Mouse (Mus musculus) lung, embryonic 16.5 days (tissue): ENCODE measurements around the gene Acot12. TPM values are rescaled to one million over a fixed set of nuclear protein-coding genes. Genes with fewer than 3 reads are reported as not detected.

Experiments used
- ATAC-seq: fragments of 200-750 bp; cut with Nextera tagmentation; 2 replicates; pipeline ENCODE4 v1.8.0; 2017; ENCODE audit warnings: low read depth, mild to moderate bottlenecking, moderate library complexity
- H3K27ac ChIP-seq: fragments of 300-500 bp; sonication (generic); 2 replicates; pipeline ENCODE4 v1.5.1; 2014; ENCODE audit warnings: mild to moderate bottlenecking, control low read depth, low read length
- H3K27me3 ChIP-seq: fragments of 300-500 bp; sonication (generic); 2 replicates; pipeline ENCODE4 v1.6.1; 2014; ENCODE audit warnings: low read depth, low read length, mixed read lengths; ENCODE audit not compliant: control insufficient read depth, insufficient read depth
- H3K36me3 ChIP-seq: fragments of 300-500 bp; sonication (generic); 2 replicates; pipeline ENCODE4 v1.6.1; 2014; ENCODE audit warnings: low read length; ENCODE audit not compliant: control insufficient read depth, insufficient read depth
- H3K4me1 ChIP-seq: fragments of 300-500 bp; sonication (generic); replicated peaks from 2 replicates; pipeline ENCODE4 v1.6.1; 2014; ENCODE audit warnings: low read length, mixed read lengths; ENCODE audit not compliant: control insufficient read depth, insufficient read depth
- H3K4me2 ChIP-seq: fragments of 300-500 bp; sonication (generic); 2 replicates; pipeline ENCODE4 v1.6.1; 2014; ENCODE audit warnings: low read depth, low read length, control low read depth
- H3K4me3 ChIP-seq: fragments of 300-500 bp; sonication (generic); 2 replicates; pipeline ENCODE4 v1.5.1; 2014; ENCODE audit warnings: mild to moderate bottlenecking, low read length, control low read depth
- H3K9ac ChIP-seq: fragments of 300-500 bp; sonication (generic); 2 replicates; pipeline ENCODE4 v1.6.1; 2014; ENCODE audit warnings: low read length, control low read depth
- H3K9me3 ChIP-seq: fragments of 300-500 bp; sonication (generic); 2 replicates; pipeline ENCODE4 v1.6.1; 2016; ENCODE audit warnings: low read length; ENCODE audit not compliant: control insufficient read depth
- WGBS: fragments of 180-500 bp; shearing (Covaris S2); extraction: QIAGEN DNeasy Blood & Tissue Kit; methylation state at CpG from one replicate; pipeline ENCODE4 v1.1.7; 2014; 5-methylcytosine and 5-hydroxymethylcytosine counted together
- polyA plus RNA-seq: library from polyadenylated mRNA; unstranded; fragments of >200 nt; fragmentation: Nextera tagmentation; extraction: Ambion mirVana; gene quantifications from 2 replicates; pipeline ENCODE4 v1.2.1, GENCODE M21; 2015

Acot12 gene
- polyA plus RNA-seq, result not detected in 2 replicates

DNA sequence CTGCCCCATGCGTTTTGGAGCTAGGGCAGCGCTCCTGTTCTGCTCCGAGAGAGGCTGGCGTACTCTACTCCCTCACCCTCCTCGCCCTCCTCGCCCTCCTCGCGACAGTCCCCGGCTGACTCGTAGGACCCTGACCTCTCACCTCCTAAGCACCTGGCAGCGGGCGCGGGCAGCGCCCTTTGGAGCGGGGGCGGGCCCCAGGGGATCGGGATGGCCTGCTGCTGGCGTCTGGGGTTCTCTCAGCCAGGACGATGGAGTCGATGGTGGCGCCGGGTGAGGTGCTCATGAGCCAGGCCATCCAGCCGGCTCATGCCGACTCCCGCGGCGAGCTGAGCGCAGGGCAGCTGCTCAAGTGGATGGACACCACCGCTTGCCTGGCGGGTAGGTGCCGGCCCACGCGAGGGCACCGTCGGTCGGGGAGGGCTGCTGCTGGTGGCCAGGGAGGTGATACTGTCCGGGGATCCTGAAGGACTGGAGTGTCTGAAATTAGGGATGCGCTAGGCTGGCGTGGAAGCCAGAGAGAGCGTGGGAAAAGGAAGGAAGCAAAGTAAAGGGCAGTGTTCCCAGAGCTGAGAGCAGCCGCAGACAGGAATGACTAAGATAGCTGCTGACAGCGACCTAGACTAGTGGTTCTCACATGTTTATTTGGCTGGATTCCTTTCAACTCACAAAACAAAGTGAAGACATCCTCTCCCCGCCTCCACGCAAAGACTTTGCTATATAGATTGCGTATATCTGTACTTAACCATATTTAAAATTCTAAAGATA is at the start of gene Acot12:
Acot12 (plus strand) TSS at position 233 of the 768 bp plus-strand sequence.
- Histone ChIP-seq H3K27me3 (peaks cover 7% of the 10 kb centered on the region; the same call in 1 of the 2 replicates), H3K27ac (no peak within 1 kb of the TSS), H3K9ac (peak within 1 kb of the TSS; percentile 66), H3K4me1 (peaks cover 8% of the 10 kb centered on the region; the same call in 1 of the 2 replicates), H3K36me3 (no peaks in the 10 kb centered on the region), H3K9me3 (no peaks in the 10 kb centered on the region), H3K4me2 (peak within 1 kb of the TSS; percentile 86), H3K4me3 (peak within 1 kb of the TSS; percentile 49)
- peak; percentile 73 for ATAC-seq
- WGBS, result 6% methylated on average over 45 of the region's 45 CpGs

DNA sequence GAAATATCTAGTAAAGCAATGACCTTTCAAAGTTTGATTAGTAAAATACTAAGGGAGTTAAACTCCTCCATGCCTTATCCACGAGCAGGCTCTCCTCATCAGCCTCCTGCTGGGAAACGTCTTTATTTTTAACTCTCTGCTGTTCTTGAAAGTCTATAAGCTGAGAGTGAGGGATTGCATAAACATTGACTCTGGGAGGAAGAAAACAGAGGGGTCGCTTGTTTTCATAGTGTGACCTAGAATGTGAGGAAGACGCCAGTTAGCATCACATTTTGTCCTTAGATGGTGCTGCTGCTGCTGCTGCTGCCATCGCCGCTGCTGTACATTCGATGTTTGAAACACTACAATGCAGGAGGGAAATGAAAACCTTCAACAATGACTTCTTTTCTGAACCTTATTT is 47.7 kb upstream of the Acot12 start:
- H3K36me3 ChIP-seq, result no peaks in the 10 kb centered on the region
- no peaks in the 10 kb centered on the region for H3K27me3 ChIP-seq
- no peak overlapping the region for H3K4me2 ChIP-seq
- no peak overlapping the region for H3K9ac ChIP-seq
- ATAC-seq, result peak; percentile 57; the same call in 1 of the 2 replicates
- no peak overlapping the region for H3K27ac ChIP-seq
- WGBS, result 34% methylated on average over 7 of the region's 7 CpGs
- no peak overlapping the region for H3K4me3 ChIP-seq
- no peaks in the 10 kb centered on the region for H3K9me3 ChIP-seq
- peaks cover 4% of the 10 kb centered on the region for H3K4me1 ChIP-seq

DNA sequence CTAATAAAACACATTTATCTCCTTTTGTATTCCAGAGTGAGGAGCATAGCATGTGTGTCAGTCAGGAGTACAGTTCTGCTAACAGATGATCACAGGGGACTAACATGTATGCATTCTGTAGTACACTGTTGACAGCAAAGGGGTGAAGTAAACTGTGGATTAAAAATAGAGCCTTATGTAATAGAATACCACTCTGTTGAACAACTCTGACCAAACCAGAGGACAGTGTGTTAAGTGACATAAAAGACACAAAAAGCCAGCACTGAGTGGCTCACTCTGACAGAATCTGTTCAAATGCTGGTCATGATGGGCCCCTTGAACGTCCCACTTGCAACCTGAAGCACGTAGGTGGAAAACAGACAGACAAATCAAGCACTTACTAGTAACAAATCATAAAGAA is 45.9 kb upstream of the Acot12 start:
- Histone ChIP-seq H3K4me3 (no peak overlapping the region), H3K27me3 (no peaks in the 10 kb centered on the region), H3K36me3 (no peaks in the 10 kb centered on the region), H3K9ac (no peak overlapping the region), H3K4me2 (no peak overlapping the region), H3K4me1 (peaks cover 4% of the 10 kb centered on the region), H3K9me3 (no peaks in the 10 kb centered on the region), H3K27ac (no peak overlapping the region)
- 74% methylated on average over 2 of the region's 2 CpGs for WGBS
- ATAC-seq, result no peak

DNA sequence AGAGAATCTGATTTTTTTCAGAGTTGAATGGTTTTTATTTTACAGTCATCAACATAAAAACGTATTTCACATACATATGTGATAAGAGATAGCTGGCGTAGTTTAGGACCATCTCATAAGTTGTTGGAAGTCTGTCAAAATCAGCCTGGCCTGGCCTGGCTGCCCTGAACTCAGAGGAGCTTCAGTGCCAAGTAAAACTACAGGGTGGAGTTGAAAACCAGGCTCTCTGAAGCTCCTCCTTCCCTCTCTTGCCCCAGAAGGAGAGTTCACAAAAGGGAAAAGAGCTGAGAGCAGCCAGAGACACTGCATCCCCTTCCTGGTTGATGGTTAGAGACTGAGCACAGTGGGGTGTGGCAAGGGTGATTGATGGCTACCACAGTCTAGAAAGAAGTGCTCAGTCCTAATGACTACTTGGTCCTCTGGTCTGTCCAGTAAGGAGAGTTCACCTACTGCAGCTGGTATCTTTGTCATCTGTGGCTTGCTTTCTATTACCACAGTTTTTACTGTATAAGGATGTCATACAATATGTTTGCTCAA is 45.1 kb upstream of the Acot12 start:
- H3K9me3 ChIP-seq, result no peaks in the 10 kb centered on the region
- no peak overlapping the region for H3K4me3 ChIP-seq
- peak; percentile 57 for ATAC-seq
- WGBS, result 32% methylated on average over 2 of the region's 2 CpGs
- H3K4me2 ChIP-seq, result no peak overlapping the region
- no peaks in the 10 kb centered on the region for H3K27me3 ChIP-seq
- no peaks in the 10 kb centered on the region for H3K36me3 ChIP-seq
- no peak overlapping the region for H3K27ac ChIP-seq
- H3K4me1 ChIP-seq, result peaks cover 4% of the 10 kb centered on the region
- no peak overlapping the region for H3K9ac ChIP-seq

DNA sequence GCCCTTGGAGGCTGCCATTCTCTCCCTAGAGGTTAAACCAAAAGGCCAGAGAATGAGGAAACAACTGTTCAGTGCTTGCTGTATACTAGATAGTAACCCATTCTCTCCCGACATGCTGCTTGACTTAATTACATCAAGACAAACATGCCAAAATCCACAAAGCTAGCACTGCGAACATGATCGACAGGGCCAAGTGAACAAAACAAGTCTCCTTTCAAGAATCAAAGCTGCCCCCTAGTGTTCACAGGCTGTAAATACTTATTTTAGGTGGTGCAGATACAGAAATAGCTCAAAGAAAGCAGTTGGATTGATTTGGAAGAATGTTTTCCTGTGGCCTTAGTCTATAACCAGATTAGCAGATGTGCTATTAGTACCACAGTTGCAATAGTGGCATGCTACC is 44.3 kb upstream of the Acot12 start:
- H3K27ac ChIP-seq, result no peak overlapping the region

DNA sequence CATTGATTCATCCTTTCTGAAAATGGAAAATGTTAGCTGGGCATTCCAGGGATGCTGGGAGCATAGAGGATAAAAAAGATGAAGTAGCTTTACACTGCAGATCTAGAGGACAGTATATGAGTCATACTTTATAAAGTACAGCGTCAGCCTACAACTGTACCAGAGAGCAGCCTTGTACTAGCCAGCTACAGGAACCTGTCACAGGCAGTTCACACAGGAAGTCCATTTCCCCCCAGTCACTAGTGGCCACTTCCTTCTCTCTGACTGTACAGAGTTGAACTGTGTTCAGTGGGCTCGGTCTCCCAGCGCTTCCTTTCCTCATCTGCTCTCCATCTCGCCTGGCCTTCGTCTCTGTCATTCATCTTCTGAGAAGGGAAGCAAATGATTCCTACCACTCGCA is 39.0 kb upstream of the Acot12 start:
- no peak overlapping the region for H3K4me3 ChIP-seq
- H3K9me3 ChIP-seq, result no peaks in the 10 kb centered on the region
- H3K4me1 ChIP-seq, result no peaks in the 10 kb centered on the region
- H3K27me3 ChIP-seq, result no peaks in the 10 kb centered on the region
- 0 out of 2 replicates have a peak, but pooled peaks have one; percentile 47 for ATAC-seq
- 50% methylated on average over 6 of the region's 6 CpGs for WGBS
- H3K36me3 ChIP-seq, result no peaks in the 10 kb centered on the region
- no peak overlapping the region for H3K4me2 ChIP-seq
- no peak overlapping the region for H3K9ac ChIP-seq
- H3K27ac ChIP-seq, result no peak overlapping the region

More for the DNA sequence above, 44.3 kb upstream of the Acot12 start:
- H3K36me3 ChIP-seq, result no peaks in the 10 kb centered on the region
- H3K4me2 ChIP-seq, result no peak overlapping the region
- peaks cover 4% of the 10 kb centered on the region for H3K4me1 ChIP-seq
- no peak overlapping the region for H3K4me3 ChIP-seq
- no peaks in the 10 kb centered on the region for H3K27me3 ChIP-seq
- no peaks in the 10 kb centered on the region for H3K9me3 ChIP-seq
- no peak for ATAC-seq
- H3K9ac ChIP-seq, result no peak overlapping the region
- WGBS, result 21% methylated on average over 3 of the region's 3 CpGs

DNA sequence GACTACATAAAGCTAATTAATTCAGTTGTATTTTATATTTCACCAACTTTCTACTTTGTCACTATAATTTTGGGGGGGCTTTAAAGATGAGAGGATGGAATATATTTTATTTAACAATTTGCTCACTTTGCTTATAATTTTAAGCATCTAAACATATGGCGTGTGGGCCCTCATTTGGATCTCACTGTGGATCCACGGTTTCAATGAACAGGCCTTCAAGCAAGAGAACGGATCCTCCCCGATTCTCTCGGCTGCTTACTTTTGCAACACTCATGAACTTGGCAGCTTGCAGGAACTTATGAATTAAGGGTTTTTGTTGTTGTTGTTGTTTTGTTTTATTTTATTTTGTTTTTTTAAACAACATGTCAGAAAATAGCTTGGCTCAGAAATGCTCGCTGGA is 21.8 kb upstream of the Acot12 start:
- H3K4me1 ChIP-seq, result no peaks in the 10 kb centered on the region
- no peak for ATAC-seq
- H3K27ac ChIP-seq, result no peak overlapping the region
- no peak overlapping the region for H3K9ac ChIP-seq
- H3K9me3 ChIP-seq, result no peaks in the 10 kb centered on the region
- H3K4me3 ChIP-seq, result no peak overlapping the region
- no peak overlapping the region for H3K4me2 ChIP-seq
- no peaks in the 10 kb centered on the region for H3K36me3 ChIP-seq
- WGBS, result 91% methylated on average over 6 of the region's 6 CpGs
- no peaks in the 10 kb centered on the region for H3K27me3 ChIP-seq

DNA sequence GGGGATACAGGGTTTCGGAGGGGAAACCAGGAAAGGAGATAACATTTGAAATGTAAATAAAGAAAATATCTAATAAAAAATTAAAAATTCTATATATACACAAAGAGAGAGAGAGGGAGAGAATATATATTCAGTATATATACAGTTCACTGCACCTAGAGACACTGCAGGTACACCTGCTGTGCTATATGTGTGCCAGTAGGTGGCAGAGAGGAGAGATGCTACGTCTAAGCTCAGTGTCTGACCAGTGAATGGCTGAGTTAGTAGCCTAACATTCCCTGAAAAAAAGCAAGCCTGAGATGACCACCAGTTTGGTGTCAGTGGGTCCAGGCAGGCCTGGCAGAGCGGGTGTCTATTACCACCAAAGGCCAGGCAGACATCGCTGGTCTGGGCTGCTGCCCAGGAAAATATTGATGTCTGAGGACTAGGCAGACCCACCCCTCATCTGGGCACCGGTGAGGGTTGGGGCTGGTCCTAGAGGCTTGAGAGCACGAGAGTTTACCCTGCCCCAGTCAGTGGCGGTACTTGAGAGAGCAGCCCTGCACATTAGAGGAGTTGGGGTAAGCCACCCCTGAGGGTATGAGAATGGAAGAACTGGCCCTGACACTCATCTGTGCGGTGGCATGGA is 18.1 kb upstream of the Acot12 start:
- WGBS, result 62% methylated on average over 8 of the region's 8 CpGs
- Histone ChIP-seq H3K9ac (no peak overlapping the region), H3K4me1 (no peaks in the 10 kb centered on the region), H3K4me2 (no peak overlapping the region), H3K27me3 (no peaks in the 10 kb centered on the region), H3K36me3 (no peaks in the 10 kb centered on the region), H3K4me3 (no peak overlapping the region), H3K9me3 (no peaks in the 10 kb centered on the region), H3K27ac (no peak overlapping the region)
- no peak; the same call in 1 of the 2 replicates for ATAC-seq

DNA sequence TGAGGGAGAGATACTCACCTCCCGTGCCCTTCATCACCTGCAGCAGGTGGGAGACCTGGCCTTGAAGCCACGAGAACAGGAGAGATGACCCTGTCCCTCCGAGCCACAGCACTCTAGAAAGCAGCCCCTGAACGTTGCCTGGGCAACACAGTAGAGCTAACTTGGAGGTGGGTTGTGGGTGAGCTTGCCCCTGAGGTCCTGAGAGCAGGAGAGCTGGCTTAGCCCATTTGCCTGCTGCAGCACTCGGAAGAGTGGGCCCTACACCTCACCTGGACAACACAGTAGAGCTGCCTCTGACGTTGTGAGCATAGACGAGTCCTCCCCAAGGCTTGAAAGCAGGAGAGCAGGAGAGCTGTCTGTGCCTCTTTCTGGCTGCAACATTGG is 17.6 kb upstream of the Acot12 start:
- H3K4me1 ChIP-seq, result no peaks in the 10 kb centered on the region
- H3K4me2 ChIP-seq, result no peak overlapping the region
- no peaks in the 10 kb centered on the region for H3K36me3 ChIP-seq
- no peaks in the 10 kb centered on the region for H3K9me3 ChIP-seq
- H3K27ac ChIP-seq, result no peak overlapping the region
- ATAC-seq, result no peak
- WGBS, result 69% methylated on average over 7 of the region's 7 CpGs
- H3K4me3 ChIP-seq, result no peak overlapping the region
- no peaks in the 10 kb centered on the region for H3K27me3 ChIP-seq
- H3K9ac ChIP-seq, result no peak overlapping the region
